Mouse (Mus musculus): Measurements from ENCODE around the gene Phf3. TPM values are rescaled to one million over a fixed set of nuclear protein-coding genes. Genes with fewer than 3 reads are reported as not detected.

Phf3 gene
- polyA plus RNA-seq, 1 experiment from 2014 or later, result 37.8 TPM

GRCm38 (mm10) chr1:30799277-30799834 is 74.4 kb downstream of the Phf3 start:
- H3K36me3 ChIP-seq (ENCODE audit: control insufficient read depth, insufficient read depth, low read length), result peaks cover 29% of the 10 kb centered on the region
- H3K27me3 ChIP-seq (ENCODE audit: control insufficient read depth, insufficient read depth, low read length), result no peaks in the 10 kb centered on the region

GRCm38 (mm10) chr1:30794606-30795005 is 79.1 kb downstream of the Phf3 start:
- H3K36me3 ChIP-seq (ENCODE audit: control insufficient read depth, insufficient read depth, low read length), result no peaks in the 10 kb centered on the region
- H3K4me3 ChIP-seq (ENCODE audit: control insufficient read depth in 1 of 2, insufficient read depth in 1 of 2, low read depth in 1 of 2, low read length in 2 of 2), result no peak overlapping the region
- peaks cover 2 to 6% of the 10 kb centered on the region in 2 experiments; a peak in 2 of 4 replicates for H3K4me1 ChIP-seq (ENCODE audit: control insufficient read depth in 2 of 2, insufficient read depth in 2 of 2, low read length in 2 of 2)
- 83% methylated on average over 5 of the region's 5 CpGs for WGBS
- ATAC-seq (ENCODE audit: insufficient number of reproducible peaks, insufficient read depth, low FRiP score, low read depth), result no peak
- no peaks in the 10 kb centered on the region for H3K27me3 ChIP-seq (ENCODE audit: control insufficient read depth, insufficient read depth, low read length)
- H3K27ac ChIP-seq (replicated peaks in 1 of 2; ENCODE audit: control insufficient read depth in 1 of 2, insufficient read depth in 1 of 2, low read depth in 2 of 2, low read length in 2 of 2), result no peak overlapping the region
- H3K4me2 ChIP-seq (ENCODE audit: low read length), result no peak overlapping the region
- H3K9me3 ChIP-seq (ENCODE audit: control insufficient read depth, low read length), result no peaks in the 10 kb centered on the region
- H3K9ac ChIP-seq (ENCODE audit: low read length), result no peak overlapping the region

More at GRCm38 (mm10) chr1:30799277-30799834, 74.4 kb downstream of the Phf3 start:
- peaks cover 5 to 24% of the 10 kb centered on the region in 2 experiments for H3K4me1 ChIP-seq (ENCODE audit: control insufficient read depth in 2 of 2, insufficient read depth in 2 of 2, low read length in 2 of 2)
- 71% methylated on average over 6 of the region's 6 CpGs for WGBS
- no peak overlapping the region for H3K27ac ChIP-seq (replicated peaks in 1 of 2; ENCODE audit: control insufficient read depth in 1 of 2, insufficient read depth in 1 of 2, low read depth in 2 of 2, low read length in 2 of 2)
- H3K9me3 ChIP-seq (ENCODE audit: control insufficient read depth, low read length), result no peaks in the 10 kb centered on the region
- no peak overlapping the region for H3K9ac ChIP-seq (ENCODE audit: low read length)
- H3K4me3 ChIP-seq (ENCODE audit: control insufficient read depth in 1 of 2, insufficient read depth in 1 of 2, low read depth in 1 of 2, low read length in 2 of 2), result no peak overlapping the region
- H3K4me2 ChIP-seq (ENCODE audit: low read length), result no peak overlapping the region
- ATAC-seq (ENCODE audit: insufficient number of reproducible peaks, insufficient read depth, low FRiP score, low read depth), result no peak

GRCm38 (mm10) chr1:30793357-30793883 is 80.3 kb downstream of the Phf3 start:
- Histone ChIP-seq H3K36me3 (ENCODE audit: control insufficient read depth, insufficient read depth, low read length) (no peaks in the 10 kb centered on the region), H3K4me1 (ENCODE audit: control insufficient read depth in 2 of 2, insufficient read depth in 2 of 2, low read length in 2 of 2) (peaks cover 0 to 8% of the 10 kb centered on the region in 2 experiments; a peak in 2 of 4 replicates), H3K4me3 (ENCODE audit: control insufficient read depth in 1 of 2, insufficient read depth in 1 of 2, low read depth in 1 of 2, low read length in 2 of 2) (no peak overlapping the region), H3K27ac (replicated peaks in 1 of 2; ENCODE audit: control insufficient read depth in 1 of 2, insufficient read depth in 1 of 2, low read depth in 2 of 2, low read length in 2 of 2) (no peak overlapping the region), H3K9me3 (ENCODE audit: control insufficient read depth, low read length) (no peaks in the 10 kb centered on the region), H3K9ac (ENCODE audit: low read length) (no peak overlapping the region), H3K4me2 (ENCODE audit: low read length) (no peak overlapping the region), H3K27me3 (ENCODE audit: control insufficient read depth, insufficient read depth, low read length) (no peaks in the 10 kb centered on the region)
- ATAC-seq (ENCODE audit: insufficient number of reproducible peaks, insufficient read depth, low FRiP score, low read depth), result no peak
- WGBS, result 78% methylated on average over 7 of the region's 7 CpGs

- no peak overlapping the region for H3K4me2 ChIP-seq (ENCODE audit: low read length)
- no peaks in the 10 kb centered on the region for H3K36me3 ChIP-seq (ENCODE audit: control insufficient read depth, insufficient read depth, low read length)
- H3K27me3 ChIP-seq (ENCODE audit: control insufficient read depth, insufficient read depth, low read length), result no peaks in the 10 kb centered on the region
- no peak overlapping the region for H3K9ac ChIP-seq (ENCODE audit: low read length)
- no peak overlapping the region for H3K4me3 ChIP-seq (ENCODE audit: control insufficient read depth in 1 of 2, insufficient read depth in 1 of 2, low read depth in 1 of 2, low read length in 2 of 2)
- no peaks in the 10 kb centered on the region for H3K9me3 ChIP-seq (ENCODE audit: control insufficient read depth, low read length)
- peaks cover 0 to 8% of the 10 kb centered on the region in 2 experiments; a peak in 2 of 4 replicates for H3K4me1 ChIP-seq (ENCODE audit: control insufficient read depth in 2 of 2, insufficient read depth in 2 of 2, low read length in 2 of 2)
- WGBS, result 68% methylated on average over 5 of the region's 5 CpGs
- H3K27ac ChIP-seq (replicated peaks in 1 of 2; ENCODE audit: control insufficient read depth in 1 of 2, insufficient read depth in 1 of 2, low read depth in 2 of 2, low read length in 2 of 2), result no peak overlapping the region
- no peak for ATAC-seq (ENCODE audit: insufficient number of reproducible peaks, insufficient read depth, low FRiP score, low read depth)
These were observed 80.8 kb downstream of the Phf3 start for GRCm38 (mm10) chr1:30792935-30793334.

- Histone ChIP-seq H3K4me1 (ENCODE audit: control insufficient read depth in 2 of 2, insufficient read depth in 2 of 2, low read length in 2 of 2) (peaks cover 0 to 17% of the 10 kb centered on the region in 2 experiments; a peak in 3 of 4 replicates), H3K9me3 (ENCODE audit: control insufficient read depth, low read length) (no peaks in the 10 kb centered on the region), H3K27me3 (ENCODE audit: control insufficient read depth, insufficient read depth, low read length) (no peaks in the 10 kb centered on the region), H3K9ac (ENCODE audit: low read length) (no peak overlapping the region), H3K36me3 (ENCODE audit: control insufficient read depth, insufficient read depth, low read length) (no peaks in the 10 kb centered on the region), H3K4me2 (ENCODE audit: low read length) (no peak overlapping the region), H3K27ac (replicated peaks in 1 of 2; ENCODE audit: control insufficient read depth in 1 of 2, insufficient read depth in 1 of 2, low read depth in 2 of 2, low read length in 2 of 2) (no peak overlapping the region), H3K4me3 (ENCODE audit: control insufficient read depth in 1 of 2, insufficient read depth in 1 of 2, low read depth in 1 of 2, low read length in 2 of 2) (no peak overlapping the region)
- ATAC-seq (ENCODE audit: insufficient number of reproducible peaks, insufficient read depth, low FRiP score, low read depth), result no peak
- WGBS, result 68% methylated on average over 1 of the region's 1 CpGs
These were observed 83.5 kb downstream of the Phf3 start for GRCm38 (mm10) chr1:30790220-30790619.

GRCm38 (mm10) chr1:30789689-30790088 is 84.0 kb downstream of the Phf3 start:
- H3K27me3 ChIP-seq (ENCODE audit: control insufficient read depth, insufficient read depth, low read length), result no peaks in the 10 kb centered on the region
- peaks cover 0 to 17% of the 10 kb centered on the region in 2 experiments; a peak in 3 of 4 replicates for H3K4me1 ChIP-seq (ENCODE audit: control insufficient read depth in 2 of 2, insufficient read depth in 2 of 2, low read length in 2 of 2)
- no peaks in the 10 kb centered on the region for H3K9me3 ChIP-seq (ENCODE audit: control insufficient read depth, low read length)
- H3K27ac ChIP-seq (replicated peaks in 1 of 2; ENCODE audit: control insufficient read depth in 1 of 2, insufficient read depth in 1 of 2, low read depth in 2 of 2, low read length in 2 of 2), result no peak overlapping the region
- no peak overlapping the region for H3K4me2 ChIP-seq (ENCODE audit: low read length)
- WGBS, result 60% methylated on average over 1 of the region's 1 CpGs
- no peaks in the 10 kb centered on the region for H3K36me3 ChIP-seq (ENCODE audit: control insufficient read depth, insufficient read depth, low read length)
- no peak for ATAC-seq (ENCODE audit: insufficient number of reproducible peaks, insufficient read depth, low FRiP score, low read depth)
- no peak overlapping the region for H3K4me3 ChIP-seq (ENCODE audit: control insufficient read depth in 1 of 2, insufficient read depth in 1 of 2, low read depth in 1 of 2, low read length in 2 of 2)
- no peak overlapping the region for H3K9ac ChIP-seq (ENCODE audit: low read length)

GRCm38 (mm10) chr1:30789001-30789400 is 84.7 kb downstream of the Phf3 start:
- 44% methylated on average over 2 of the region's 2 CpGs for WGBS
- Histone ChIP-seq H3K4me3 (ENCODE audit: control insufficient read depth in 1 of 2, insufficient read depth in 1 of 2, low read depth in 1 of 2, low read length in 2 of 2) (no peak overlapping the region), H3K9ac (ENCODE audit: low read length) (no peak overlapping the region), H3K36me3 (ENCODE audit: control insufficient read depth, insufficient read depth, low read length) (no peaks in the 10 kb centered on the region), H3K9me3 (ENCODE audit: control insufficient read depth, low read length) (no peaks in the 10 kb centered on the region), H3K4me2 (ENCODE audit: low read length) (no peak overlapping the region), H3K27ac (replicated peaks in 1 of 2; ENCODE audit: control insufficient read depth in 1 of 2, insufficient read depth in 1 of 2, low read depth in 2 of 2, low read length in 2 of 2) (no peak overlapping the region), H3K27me3 (ENCODE audit: control insufficient read depth, insufficient read depth, low read length) (no peaks in the 10 kb centered on the region), H3K4me1 (ENCODE audit: control insufficient read depth in 2 of 2, insufficient read depth in 2 of 2, low read length in 2 of 2) (peaks cover 0 to 17% of the 10 kb centered on the region in 2 experiments; a peak in 3 of 4 replicates)
- no peak for ATAC-seq (ENCODE audit: insufficient number of reproducible peaks, insufficient read depth, low FRiP score, low read depth)

Data from heart, embryonic 14.5 days (tissue).